Mouse (Mus musculus) thymus, postnatal 4 days (tissue): ENCODE data around the gene Smap1.
"Not testable (repeated sequence)": the region's sequence is repeated elsewhere in the genome, so short reads cannot be mapped to it uniquely, and the experiment has no call there.

ENCODE experiments used
- DNase-seq: peaks from one replicate; pipeline ENCODE4 v3.0.0; 2021

The Smap1 gene

GRCm38 (mm10) chr1:23921711-23922529, at the start of gene Smap1:
Gene Smap1 (minus strand): TSS chr1:23922317.
- peak; percentile 86 for DNase-seq

- DNase-seq = not testable (repeated sequence)
Observed at GRCm38 (mm10) chr1:23971159-23971558, 49.0 kb upstream of the Smap1 start.

- no peak for DNase-seq
Observed at GRCm38 (mm10) chr1:23968027-23968725, 46.1 kb upstream of the Smap1 start.

GRCm38 (mm10) chr1:23966226-23966625, 44.1 kb upstream of the Smap1 start:
- no peak for DNase-seq

- DNase-seq = no peak
Observed at GRCm38 (mm10) chr1:23959415-23959732, 37.3 kb upstream of the Smap1 start.

- peak; percentile 24 for DNase-seq
Observed at GRCm38 (mm10) chr1:23958668-23959414, 36.7 kb upstream of the Smap1 start.

GRCm38 (mm10) chr1:23958101-23958500, 36.0 kb upstream of the Smap1 start:
- DNase-seq = no peak

- no peak for DNase-seq
Observed at GRCm38 (mm10) chr1:23955539-23955938, 33.4 kb upstream of the Smap1 start.

GRCm38 (mm10) chr1:23953921-23954320, 31.8 kb upstream of the Smap1 start:
- no peak for DNase-seq

GRCm38 (mm10) chr1:23948778-23949699, 26.9 kb upstream of the Smap1 start:
- DNase-seq = no peak

GRCm38 (mm10) chr1:23948290-23948689, 26.2 kb upstream of the Smap1 start:
- no peak for DNase-seq

- no peak for DNase-seq
Observed at GRCm38 (mm10) chr1:23944076-23944475, 22.0 kb upstream of the Smap1 start.

- DNase-seq = no peak
Observed at GRCm38 (mm10) chr1:23943146-23943940, 21.2 kb upstream of the Smap1 start.

GRCm38 (mm10) chr1:23935408-23935762, 13.3 kb upstream of the Smap1 start:
- no peak for DNase-seq

- no peak for DNase-seq
Observed at GRCm38 (mm10) chr1:23934669-23935407, 12.7 kb upstream of the Smap1 start.

- DNase-seq = no peak
Observed at GRCm38 (mm10) chr1:23929410-23929809, 7.3 kb upstream of the Smap1 start.

- DNase-seq = no peak
Observed at GRCm38 (mm10) chr1:23928371-23928770, 6.3 kb upstream of the Smap1 start.

GRCm38 (mm10) chr1:23923779-23924708, 1.9 kb upstream of the Smap1 start:
- DNase-seq = no peak

GRCm38 (mm10) chr1:23922530-23922884, 390 bp upstream of the Smap1 start:
- no peak for DNase-seq

- peak; percentile 21 for DNase-seq
Observed at GRCm38 (mm10) chr1:23920275-23920674, 1.8 kb downstream of the Smap1 start.
